Mouse (Mus musculus) stomach, postnatal 0 days (tissue): ENCODE results near the gene Slc6a16.

ENCODE experiments used
- CTCF ChIP-seq: IDR thresholded peaks from 2 replicates; pipeline ENCODE4 v1.5.1; 2016; ENCODE audit warnings: antibody characterized with exemption, low read depth, mild to moderate bottlenecking, moderate library complexity
- EP300 ChIP-seq: optimal IDR thresholded peaks from 2 replicates; pipeline ENCODE3; 2016; ENCODE audit warnings: antibody characterized with exemption

GRCm38 (mm10) chr7:45253806-45254205 is 12.9 kb downstream of the Slc6a16 start:
- TF ChIP-seq EP300 (no peak), CTCF (no peak)
